Mouse (Mus musculus) thymus, postnatal 4 days (tissue): ENCODE results near the gene Trat1.

Source experiments
- DNase-seq: peaks from one replicate; pipeline ENCODE4 v3.0.0; 2021

The Trat1 gene

GRCm38 (mm10) chr16:48719679-48720078 lies 52.1 kb downstream of the Trat1 start:
- DNase-seq = no peak

GRCm38 (mm10) chr16:48716343-48716742 lies 55.5 kb downstream of the Trat1 start:
- no peak for DNase-seq

GRCm38 (mm10) chr16:48701896-48702295 lies 69.9 kb downstream of the Trat1 start:
- DNase-seq = no peak
